Mouse (Mus musculus): ENCODE measurements at regions not wholly inside any gene's neighbourhood (a gene's known extent, or its start where the extent isn't known, plus 50 kb on each side); places are given as distances from the start of the nearest gene placed in this dataset.

GRCm38 (mm10) chr13:84698472-84699080 lies 476.5 kb downstream of the Tmem161b start:
- TF ChIP-seq CTCF (IDR thresholded peaks at IDR 0.05; ENCODE audit: borderline replicate concordance, insufficient read depth, low read depth, low read length) (no peak), POLR2A (IDR thresholded peaks at IDR 0.05; ENCODE audit: borderline replicate concordance, insufficient read depth, low read length) (no peak)
